Mouse (Mus musculus): ENCODE measurements around the gene Lrig1. TPM values are rescaled to one million over a fixed set of nuclear protein-coding genes. Genes with fewer than 3 reads are reported as not detected.
A peak's percentile ranks its signal among the peaks of the same experiment; 100 is the strongest.

Lrig1 gene
- polyA plus RNA-seq, 1 experiment from 2014 or later: 17.1 TPM

DNA sequence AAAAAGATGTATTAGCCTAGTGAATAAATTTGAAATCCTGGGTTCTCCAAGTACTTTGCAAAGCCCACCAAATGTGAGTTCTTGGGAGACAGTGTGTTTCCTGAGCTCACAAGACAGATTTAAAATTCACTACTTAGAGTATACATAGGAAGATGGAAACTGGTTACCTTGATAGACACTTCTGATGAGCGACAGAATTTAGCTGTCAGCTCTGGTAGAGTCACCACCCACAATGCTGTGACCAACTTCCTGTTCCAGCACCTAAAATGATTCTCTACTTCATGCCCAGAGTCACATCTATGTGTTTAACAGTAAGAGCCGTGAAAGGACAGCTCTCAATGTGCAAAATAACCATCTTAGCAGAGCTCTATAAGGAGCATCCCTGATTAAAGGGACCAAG is 27.5 kb downstream of the Lrig1 start:
- 91% methylated on average over 2 of the region's 2 CpGs for WGBS
- Histone ChIP-seq H3K27ac (replicated peaks; ENCODE audit: low read depth, low read length) (no peak overlapping the region), H3K36me3 (ENCODE audit: control insufficient read depth, insufficient read depth, low read length) (no peaks in the 10 kb centered on the region), H3K4me3 (replicated peaks; ENCODE audit: low read depth, low read length) (no peak overlapping the region), H3K9me3 (ENCODE audit: control insufficient read depth, low read length) (no peaks in the 10 kb centered on the region), H3K4me1 (ENCODE audit: control insufficient read depth, insufficient read depth, low read length) (peaks cover 22% of the 10 kb centered on the region), H3K9ac (replicated peaks; ENCODE audit: low read length) (no peak overlapping the region), H3K27me3 (ENCODE audit: control insufficient read depth, insufficient read depth, low read length) (no peaks in the 10 kb centered on the region), H3K4me2 (ENCODE audit: low read length) (no peak overlapping the region)
- ATAC-seq (ENCODE audit: low FRiP score, low TSS enrichment): no peak
- DNase-seq: no peak

DNA sequence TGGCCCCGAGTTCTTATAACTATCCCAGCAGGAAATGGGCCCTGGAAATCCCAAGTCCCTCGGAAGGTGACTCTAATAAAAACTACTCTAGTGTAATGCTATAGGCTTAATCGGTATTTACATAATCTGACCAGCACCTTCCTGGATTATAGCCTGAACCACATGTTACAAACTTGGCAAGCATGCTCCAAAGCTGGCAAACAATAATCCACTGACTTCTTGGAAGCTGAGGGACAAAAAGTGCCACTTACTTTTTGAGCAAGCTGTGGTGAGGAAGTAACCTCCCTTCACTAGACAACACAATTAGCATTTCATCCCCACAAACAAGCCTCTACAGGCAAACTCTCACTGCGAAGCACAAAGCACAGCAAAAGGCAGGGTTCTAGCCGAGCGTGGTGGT is 30.6 kb downstream of the Lrig1 start:
- H3K9ac ChIP-seq (replicated peaks; ENCODE audit: low read length): no peak overlapping the region
- no peaks in the 10 kb centered on the region for H3K27me3 ChIP-seq (ENCODE audit: control insufficient read depth, insufficient read depth, low read length)
- H3K4me2 ChIP-seq (ENCODE audit: low read length): no peak overlapping the region
- H3K9me3 ChIP-seq (ENCODE audit: control insufficient read depth, low read length): no peaks in the 10 kb centered on the region
- DNase-seq (no peak), ATAC-seq (ENCODE audit: low FRiP score, low TSS enrichment) (no peak)
- no peak overlapping the region for H3K27ac ChIP-seq (replicated peaks; ENCODE audit: low read depth, low read length)
- WGBS: 58% methylated on average over 6 of the region's 6 CpGs
- no peak overlapping the region for H3K4me3 ChIP-seq (replicated peaks; ENCODE audit: low read depth, low read length)
- H3K36me3 ChIP-seq (ENCODE audit: control insufficient read depth, insufficient read depth, low read length): no peaks in the 10 kb centered on the region
- peaks cover 22% of the 10 kb centered on the region for H3K4me1 ChIP-seq (ENCODE audit: control insufficient read depth, insufficient read depth, low read length)

DNA sequence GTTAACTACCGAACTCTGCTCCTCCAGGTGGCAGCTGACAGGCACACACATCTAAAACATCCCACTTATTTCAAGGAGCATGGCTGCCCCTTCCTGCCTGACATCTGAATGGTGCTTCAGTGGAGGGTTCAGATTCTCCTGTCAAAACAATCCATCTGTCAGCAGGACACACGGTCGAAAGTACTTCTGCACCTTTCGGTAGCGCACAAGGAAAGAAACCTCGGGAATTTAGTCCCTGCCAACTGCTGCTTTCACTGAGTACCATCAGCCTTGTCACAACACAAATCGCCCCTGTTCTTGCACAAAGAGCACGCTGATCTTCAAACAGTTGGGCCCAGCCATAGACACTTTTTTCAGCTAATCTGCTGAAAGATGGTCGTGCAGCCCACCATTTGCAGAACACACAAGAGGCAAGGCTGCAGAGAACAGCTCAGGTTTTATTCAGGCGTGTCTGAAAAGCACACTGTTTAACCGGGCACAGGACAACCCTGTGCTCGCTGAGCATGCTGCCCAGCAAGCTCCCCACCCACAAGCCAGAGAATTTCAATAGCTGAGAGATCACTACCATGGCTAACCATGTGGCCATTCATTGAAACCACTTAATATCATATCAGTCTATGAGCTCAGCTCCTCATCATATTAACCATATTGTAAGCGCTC is 31.6 kb downstream of the Lrig1 start:
- Histone ChIP-seq H3K4me1 (ENCODE audit: control insufficient read depth, insufficient read depth, low read length) (peaks cover 16% of the 10 kb centered on the region), H3K4me3 (replicated peaks; ENCODE audit: low read depth, low read length) (no peak overlapping the region), H3K27me3 (ENCODE audit: control insufficient read depth, insufficient read depth, low read length) (no peaks in the 10 kb centered on the region), H3K27ac (replicated peaks; ENCODE audit: low read depth, low read length) (no peak overlapping the region), H3K9ac (replicated peaks; ENCODE audit: low read length) (no peak overlapping the region; the same call in 1 of the 2 replicates), H3K4me2 (ENCODE audit: low read length) (peak overlapping the region; percentile 28), H3K9me3 (ENCODE audit: control insufficient read depth, low read length) (no peaks in the 10 kb centered on the region), H3K36me3 (ENCODE audit: control insufficient read depth, insufficient read depth, low read length) (no peaks in the 10 kb centered on the region)
- WGBS: 20% methylated on average over 13 of the region's 13 CpGs
- no peak for ATAC-seq (ENCODE audit: low FRiP score, low TSS enrichment)
- DNase-seq: peak; percentile 33

DNA sequence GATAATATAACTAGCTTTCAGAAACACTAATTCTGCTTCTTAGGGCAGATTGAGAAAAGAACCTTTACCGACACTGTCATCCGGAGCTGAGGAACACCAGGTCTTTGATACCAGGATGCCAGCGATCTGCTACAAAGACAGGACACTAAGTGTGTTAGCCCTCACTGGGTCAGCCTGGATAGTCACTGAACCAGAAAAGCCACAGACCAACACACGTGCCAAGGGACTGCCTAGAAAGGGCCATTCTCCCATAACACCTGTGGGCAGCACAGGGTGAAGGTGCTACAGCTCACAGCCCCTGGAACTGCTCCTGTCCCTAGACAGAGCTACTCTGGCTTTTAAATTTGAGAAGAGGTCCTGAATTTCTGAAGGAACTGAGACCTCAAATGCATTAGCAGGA is 32.8 kb downstream of the Lrig1 start:
- Histone ChIP-seq H3K9me3 (ENCODE audit: control insufficient read depth, low read length) (no peaks in the 10 kb centered on the region), H3K9ac (replicated peaks; ENCODE audit: low read length) (no peak overlapping the region), H3K27ac (replicated peaks; ENCODE audit: low read depth, low read length) (no peak overlapping the region), H3K27me3 (ENCODE audit: control insufficient read depth, insufficient read depth, low read length) (no peaks in the 10 kb centered on the region), H3K36me3 (ENCODE audit: control insufficient read depth, insufficient read depth, low read length) (no peaks in the 10 kb centered on the region), H3K4me3 (replicated peaks; ENCODE audit: low read depth, low read length) (no peak overlapping the region), H3K4me1 (ENCODE audit: control insufficient read depth, insufficient read depth, low read length) (peaks cover 16% of the 10 kb centered on the region), H3K4me2 (ENCODE audit: low read length) (no peak overlapping the region)
- 64% methylated on average over 4 of the region's 4 CpGs for WGBS
- DNase-seq (no peak), ATAC-seq (ENCODE audit: low FRiP score, low TSS enrichment) (no peak)

DNA sequence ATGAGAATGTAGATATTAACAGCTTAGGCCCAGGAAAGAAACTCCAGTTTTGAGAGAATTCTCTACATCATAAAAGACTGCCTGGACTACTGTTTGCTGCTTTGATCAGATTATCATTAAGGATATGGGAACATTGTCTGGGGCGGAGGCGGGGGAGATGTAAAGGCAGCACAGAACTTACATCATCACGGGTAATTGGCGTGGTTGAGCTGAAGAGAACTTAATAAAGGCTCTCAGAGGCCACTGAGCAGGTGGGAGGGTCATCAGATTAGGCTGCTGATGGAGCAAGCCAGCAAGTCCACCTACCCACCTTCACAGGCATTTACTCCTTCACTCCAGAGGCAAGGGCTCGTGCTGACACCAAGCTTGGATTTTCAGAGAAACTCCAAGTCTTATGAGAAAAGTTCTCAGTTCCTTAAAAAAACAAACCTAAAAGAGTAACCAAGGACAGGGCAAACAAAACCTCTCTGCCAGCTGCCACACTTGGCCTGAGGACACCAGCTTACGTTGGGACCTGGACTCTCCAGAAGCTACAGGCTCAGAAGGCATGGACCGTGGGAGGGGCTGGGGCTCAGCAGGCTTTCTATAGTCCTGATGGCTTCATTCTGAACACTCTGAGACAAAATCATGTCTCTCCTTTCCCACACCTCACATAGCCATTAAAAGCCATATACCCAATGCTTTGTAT is 33.4 kb downstream of the Lrig1 start:
- H3K4me1 ChIP-seq (ENCODE audit: control insufficient read depth, insufficient read depth, low read length): peaks cover 16% of the 10 kb centered on the region
- 50% methylated on average over 7 of the region's 7 CpGs for WGBS
- H3K4me3 ChIP-seq (replicated peaks; ENCODE audit: low read depth, low read length): no peak overlapping the region
- H3K9me3 ChIP-seq (ENCODE audit: control insufficient read depth, low read length): no peaks in the 10 kb centered on the region
- no peaks in the 10 kb centered on the region for H3K36me3 ChIP-seq (ENCODE audit: control insufficient read depth, insufficient read depth, low read length)
- no peaks in the 10 kb centered on the region for H3K27me3 ChIP-seq (ENCODE audit: control insufficient read depth, insufficient read depth, low read length)
- no peak for DNase-seq
- no peak overlapping the region for H3K4me2 ChIP-seq (ENCODE audit: low read length)
- no peak overlapping the region for H3K27ac ChIP-seq (replicated peaks; ENCODE audit: low read depth, low read length)
- no peak for ATAC-seq (ENCODE audit: low FRiP score, low TSS enrichment)
- no peak overlapping the region for H3K9ac ChIP-seq (replicated peaks; ENCODE audit: low read length)

DNA sequence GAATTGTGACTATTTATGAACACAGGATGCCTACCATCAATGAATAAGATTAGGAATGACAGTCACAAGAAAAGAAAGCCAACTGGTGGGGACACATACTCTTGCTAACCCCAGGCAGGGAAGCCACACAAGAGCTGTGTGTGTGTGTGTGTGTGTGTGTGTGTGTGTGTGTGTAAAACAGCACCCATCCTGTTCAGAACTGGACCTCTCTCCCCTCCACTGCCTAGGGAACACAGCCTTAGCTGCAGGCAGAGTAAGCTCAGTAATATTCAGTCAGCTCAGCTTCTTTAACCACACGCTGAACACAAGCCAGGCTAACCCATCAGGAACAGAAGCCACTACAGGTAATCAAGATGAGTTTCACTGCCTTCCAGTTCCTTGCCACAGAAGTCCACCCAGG is 34.3 kb downstream of the Lrig1 start:
- WGBS: 93% methylated on average over 1 of the region's 1 CpGs
- no peak overlapping the region for H3K4me2 ChIP-seq (ENCODE audit: low read length)
- peaks cover 16% of the 10 kb centered on the region for H3K4me1 ChIP-seq (ENCODE audit: control insufficient read depth, insufficient read depth, low read length)

DNA sequence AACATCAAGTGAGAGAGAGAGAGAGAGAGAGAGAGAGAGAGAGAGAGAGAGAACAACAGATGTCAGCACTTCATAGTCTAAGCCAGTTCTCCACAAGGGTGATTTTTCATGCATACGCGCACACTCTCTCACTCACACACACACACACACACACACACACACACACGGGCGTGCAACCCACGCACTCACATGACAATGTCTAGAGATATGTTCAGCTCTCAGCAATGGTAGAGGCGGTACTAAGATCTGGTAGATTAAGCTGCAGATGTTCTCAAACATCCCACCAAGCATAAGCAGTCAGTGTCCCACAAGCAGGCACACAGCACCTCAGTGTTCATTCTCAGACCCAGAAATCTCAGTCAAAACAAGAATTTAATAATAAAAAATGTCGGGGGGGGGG is 34.7 kb downstream of the Lrig1 start:
- WGBS: 87% methylated on average over 7 of the region's 7 CpGs
- H3K9ac ChIP-seq (replicated peaks; ENCODE audit: low read length): no peak overlapping the region
- H3K4me2 ChIP-seq (ENCODE audit: low read length): no peak overlapping the region
- DNase-seq (no peak), ATAC-seq (ENCODE audit: low FRiP score, low TSS enrichment) (no peak)
- no peaks in the 10 kb centered on the region for H3K36me3 ChIP-seq (ENCODE audit: control insufficient read depth, insufficient read depth, low read length)
- no peaks in the 10 kb centered on the region for H3K9me3 ChIP-seq (ENCODE audit: control insufficient read depth, low read length)
- no peak overlapping the region for H3K4me3 ChIP-seq (replicated peaks; ENCODE audit: low read depth, low read length)
- no peak overlapping the region for H3K27ac ChIP-seq (replicated peaks; ENCODE audit: low read depth, low read length)
- H3K4me1 ChIP-seq (ENCODE audit: control insufficient read depth, insufficient read depth, low read length): peaks cover 16% of the 10 kb centered on the region
- no peaks in the 10 kb centered on the region for H3K27me3 ChIP-seq (ENCODE audit: control insufficient read depth, insufficient read depth, low read length)

More for the DNA sequence above, 34.3 kb downstream of the Lrig1 start:
- no peak overlapping the region for H3K27ac ChIP-seq (replicated peaks; ENCODE audit: low read depth, low read length)
- no peaks in the 10 kb centered on the region for H3K36me3 ChIP-seq (ENCODE audit: control insufficient read depth, insufficient read depth, low read length)
- no peaks in the 10 kb centered on the region for H3K27me3 ChIP-seq (ENCODE audit: control insufficient read depth, insufficient read depth, low read length)
- ATAC-seq (ENCODE audit: low FRiP score, low TSS enrichment) (no peak), DNase-seq (no peak)
- no peak overlapping the region for H3K4me3 ChIP-seq (replicated peaks; ENCODE audit: low read depth, low read length)
- H3K9me3 ChIP-seq (ENCODE audit: control insufficient read depth, low read length): no peaks in the 10 kb centered on the region
- H3K9ac ChIP-seq (replicated peaks; ENCODE audit: low read length): no peak overlapping the region

DNA sequence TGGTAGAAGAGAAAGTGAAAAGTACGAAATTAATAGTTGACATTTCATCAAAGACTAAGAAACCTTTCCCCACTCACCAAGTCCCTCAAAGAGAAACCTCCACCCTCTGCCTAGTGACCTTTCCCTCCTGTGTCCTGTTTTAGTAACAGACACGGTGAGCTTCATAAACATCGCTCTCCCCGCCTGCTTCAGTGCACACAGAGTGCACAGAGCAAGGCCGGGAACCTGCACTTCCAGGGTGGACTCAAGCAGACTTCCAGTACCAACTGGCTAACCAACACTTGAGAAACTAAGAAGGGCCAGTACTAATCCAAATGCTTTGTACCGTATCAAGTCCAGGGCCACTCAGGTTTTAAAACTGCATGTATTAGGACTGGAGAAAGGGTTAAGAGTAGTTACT is 36.0 kb downstream of the Lrig1 start:
- WGBS: 88% methylated on average over 6 of the region's 6 CpGs
- H3K9ac ChIP-seq (replicated peaks; ENCODE audit: low read length): no peak overlapping the region
- peaks cover 16% of the 10 kb centered on the region for H3K4me1 ChIP-seq (ENCODE audit: control insufficient read depth, insufficient read depth, low read length)
- no peaks in the 10 kb centered on the region for H3K9me3 ChIP-seq (ENCODE audit: control insufficient read depth, low read length)
- H3K27ac ChIP-seq (replicated peaks; ENCODE audit: low read depth, low read length): no peak overlapping the region
- H3K27me3 ChIP-seq (ENCODE audit: control insufficient read depth, insufficient read depth, low read length): no peaks in the 10 kb centered on the region
- no peak overlapping the region for H3K4me3 ChIP-seq (replicated peaks; ENCODE audit: low read depth, low read length)
- no peak overlapping the region for H3K4me2 ChIP-seq (ENCODE audit: low read length)
- no peak for DNase-seq
- ATAC-seq (ENCODE audit: low FRiP score, low TSS enrichment): no peak
- no peaks in the 10 kb centered on the region for H3K36me3 ChIP-seq (ENCODE audit: control insufficient read depth, insufficient read depth, low read length)

DNA sequence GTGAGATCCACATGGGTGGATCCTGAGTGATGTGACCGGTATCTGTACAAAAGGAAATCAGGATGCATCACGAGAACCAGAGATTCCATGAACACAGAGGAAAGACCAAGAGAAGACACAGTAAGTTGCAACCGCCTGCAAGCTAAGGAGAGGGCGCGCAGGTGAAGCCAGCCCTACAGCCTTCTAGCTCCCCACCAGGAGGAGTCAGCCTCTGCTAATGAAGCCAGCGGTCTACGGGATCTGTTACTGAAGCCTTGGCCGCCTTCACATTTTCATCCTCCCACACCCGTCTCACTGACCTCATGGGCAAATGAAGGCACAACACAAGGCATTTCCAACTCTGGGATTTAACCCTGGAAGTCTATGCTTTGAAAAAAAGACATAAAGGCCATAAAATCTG is 38.0 kb downstream of the Lrig1 start:
- Histone ChIP-seq H3K27ac (replicated peaks; ENCODE audit: low read depth, low read length) (no peak overlapping the region), H3K4me1 (ENCODE audit: control insufficient read depth, insufficient read depth, low read length) (peaks cover 11% of the 10 kb centered on the region; the same call in 1 of the 2 replicates), H3K27me3 (ENCODE audit: control insufficient read depth, insufficient read depth, low read length) (no peaks in the 10 kb centered on the region), H3K9ac (replicated peaks; ENCODE audit: low read length) (no peak overlapping the region), H3K9me3 (ENCODE audit: control insufficient read depth, low read length) (no peaks in the 10 kb centered on the region), H3K4me2 (ENCODE audit: low read length) (no peak overlapping the region), H3K4me3 (replicated peaks; ENCODE audit: low read depth, low read length) (no peak overlapping the region), H3K36me3 (ENCODE audit: control insufficient read depth, insufficient read depth, low read length) (no peaks in the 10 kb centered on the region)
- ATAC-seq (ENCODE audit: low FRiP score, low TSS enrichment): no peak
- DNase-seq: no peak
- 85% methylated on average over 9 of the region's 9 CpGs for WGBS
